ENCODE assay signal across 8 mouse cellular contexts in the genomic region with DNA sequence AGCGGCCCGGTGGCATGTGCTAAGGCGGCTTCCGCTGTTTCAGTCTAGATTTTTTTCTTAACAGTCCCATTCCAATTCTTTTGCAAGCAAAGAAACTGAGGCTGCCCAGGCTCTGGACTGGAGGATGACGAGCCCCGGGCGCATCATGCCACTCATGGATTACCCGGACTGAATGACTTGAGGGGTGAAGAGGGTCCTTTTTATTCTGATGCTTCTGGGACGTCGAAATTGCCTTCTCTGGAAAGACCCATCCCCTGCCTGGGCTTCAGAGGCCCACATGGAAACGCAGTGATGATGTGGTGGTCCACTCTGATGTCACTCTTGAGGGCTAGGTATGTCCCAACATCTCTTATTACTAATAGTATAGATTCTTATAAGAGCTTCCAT. TPM values are rescaled to one million over a fixed set of nuclear protein-coding genes. Genes with fewer than 3 reads are reported as not detected.
DNase-seq lines count a peak whose midpoint lies in the region; ATAC-seq and TF ChIP-seq lines count a peak whose summit lies in the region.

No protein-coding gene starts in this region.

- ATAC-seq in erythroblast, adult 5-6 weeks (replicated peaks; ENCODE audit: low FRiP score, poor library complexity, severe bottlenecking), result no peak; the same call in 1 of the 2 replicates
- ATAC-seq in liver, embryonic 12.5 days, result peak; percentile 4; the same call in 1 of the 2 replicates

- DNase-seq in testis, postnatal 14 days (ENCODE audit: low spot score), result no peak
- DNase-seq in thymus, postnatal 25 days, result no peak
- no peak for DNase-seq in thymus, postnatal 36 days
- no peak for DNase-seq in cerebellum, adult 9-10 months

- H3K9me3 ChIP-seq in erythroblast, embryonic 14.5 days (ENCODE audit: control insufficient read depth, low read length), result no peaks in the 10 kb centered on the region
- H3K9me3 ChIP-seq in liver, embryonic 12.5 days (replicated peaks), result no peaks in the 10 kb centered on the region

- peaks cover 16% of the 10 kb centered on the region for H3K4me1 ChIP-seq in erythroblast, embryonic 14.5 days (ENCODE audit: control insufficient read depth)
- H3K4me1 ChIP-seq in testis, adult 2 months (ENCODE audit: control insufficient read depth, insufficient read depth, low read length), result peaks cover 4% of the 10 kb centered on the region
- H3K4me1 ChIP-seq in liver, embryonic 12.5 days, result peaks cover 17% of the 10 kb centered on the region

- H3K4me2 ChIP-seq in liver, embryonic 12.5 days, result peak overlapping the region; percentile 91

- no peak for TF ChIP-seq CTCF in testis, adult 2 months (IDR thresholded peaks at IDR 0.05; ENCODE audit: control insufficient read depth, insufficient read depth, insufficient replicate concordance, low read depth, low read length)

- peaks cover 23% of the 10 kb centered on the region for H3K27me3 ChIP-seq in erythroblast, embryonic 14.5 days (ENCODE audit: control insufficient read depth)
- no peaks in the 10 kb centered on the region for H3K27me3 ChIP-seq in testis, adult 2 months (ENCODE audit: control insufficient read depth, insufficient read depth, low read length)
- H3K27me3 ChIP-seq in liver, embryonic 12.5 days (replicated peaks), result peaks cover 13% of the 10 kb centered on the region; the same call in 1 of the 2 replicates

- WGBS in liver, embryonic 12.5 days (ENCODE audit: insufficient replicate concordance), result 9% methylated on average over 11 of the region's 11 CpGs

- H3K27ac ChIP-seq in testis, adult 2 months (ENCODE audit: control insufficient read depth, insufficient read depth, low read depth, low read length), result no peak overlapping the region; the same call in 1 of the 2 replicates
- no peak overlapping the region for H3K27ac ChIP-seq in liver, embryonic 12.5 days

- H3K9ac ChIP-seq in liver, embryonic 12.5 days, result peak overlapping the region; percentile 89; the same call in 1 of the 2 replicates

- no peak for TF ChIP-seq POLR2A in testis, adult 2 months (IDR thresholded peaks at IDR 0.05; ENCODE audit: control insufficient read depth, low read depth, low read length)

- peak overlapping the region; percentile 84 for H3K4me3 ChIP-seq in erythroblast, embryonic 14.5 days (replicated peaks)
- H3K4me3 ChIP-seq in testis, adult 2 months (ENCODE audit: control insufficient read depth, low read depth, low read length), result peak overlapping the region; percentile 87
- H3K4me3 ChIP-seq in liver, embryonic 12.5 days, result peak overlapping the region; percentile 85

- peaks cover 19% of the 10 kb centered on the region for H3K36me3 ChIP-seq in erythroblast, embryonic 14.5 days (ENCODE audit: control insufficient read depth)
- H3K36me3 ChIP-seq in testis, adult 2 months (ENCODE audit: control insufficient read depth, insufficient read depth, low read length), result no peaks in the 10 kb centered on the region
- peaks cover 27% of the 10 kb centered on the region for H3K36me3 ChIP-seq in liver, embryonic 12.5 days

RNA-seq across cellular contexts. Expression of gene Acaca, which starts 0.3 kb away (rescaled TPM):
- polyA plus RNA-seq in erythroblast, embryonic 14.5 days (2012), result 0.29 and 0.41 TPM in 2 replicates
- total RNA-seq in erythroblast, adult 5-6 weeks (2015; ENCODE audit: low replicate concordance), result 5.2 and 7.1 TPM in 2 replicates
- total RNA-seq in erythroblast, adult 5-6 weeks (2017; ENCODE audit: low replicate concordance), result 4.5 and 26.4 TPM in 2 replicates
- 10.2 and 11.2 TPM in 2 replicates for polyA plus RNA-seq in testis, adult 2 months (2012; rRNA removed)
- 11.8 and 12.6 TPM in 2 replicates for polyA plus RNA-seq in liver, embryonic 12.5 days (2016; fragmentation: Nextera tagmentation; extraction: Ambion mirVana)

RNA-seq across cellular contexts. Expression of gene Tada2a, which starts 0.4 kb away (rescaled TPM):
- 0.05 and 0.15 TPM in 2 replicates for polyA plus RNA-seq in erythroblast, embryonic 14.5 days (2012)
- total RNA-seq in erythroblast, adult 5-6 weeks (2015; ENCODE audit: low replicate concordance), result 0.58 and 3.8 TPM in 2 replicates
- 0.56 and 6.1 TPM in 2 replicates for total RNA-seq in erythroblast, adult 5-6 weeks (2017; ENCODE audit: low replicate concordance)
- polyA plus RNA-seq in testis, adult 2 months (2012; rRNA removed), result 3.5 and 4.2 TPM in 2 replicates
- polyA plus RNA-seq in liver, embryonic 12.5 days (2016; fragmentation: Nextera tagmentation; extraction: Ambion mirVana), result 16.2 and 16.7 TPM in 2 replicates

RNA-seq across cellular contexts. Expression of gene Gm11437, which starts 37.5 kb away (rescaled TPM):
- not detected in 2 replicates for polyA plus RNA-seq in erythroblast, embryonic 14.5 days (2012)
- not detected in 2 replicates for total RNA-seq in erythroblast, adult 5-6 weeks (2015; ENCODE audit: low replicate concordance)
- total RNA-seq in erythroblast, adult 5-6 weeks (2017; ENCODE audit: low replicate concordance), result not detected in 2 replicates
- not detected in 2 replicates for polyA plus RNA-seq in testis, adult 2 months (2012; rRNA removed)
- polyA plus RNA-seq in liver, embryonic 12.5 days (2016; fragmentation: Nextera tagmentation; extraction: Ambion mirVana), result not detected in 2 replicates
